Mouse (Mus musculus): ENCODE measurements around the gene Tmem248. TPM values are rescaled to one million over a fixed set of nuclear protein-coding genes. Genes with fewer than 3 reads are reported as not detected.

Tmem248 gene
- total and polyA plus RNA-seq, 3 experiments: 72.1 to 82.9 (median 80.9) TPM

GRCm38 (mm10) chr5:130254164-130255016 is 37.5 kb downstream of the Tmem248 start:
- dilution Hi-C loops (cut with MboI; ENCODE audit: extremely low pct_ligation_motif_present, extremely low pct_unique_long_range_greater_than_20kb, low sequenced_read_pairs) (no loop called here), in situ Hi-C loops (cut with MboI; ENCODE audit: low pct_ligation_motif_present, low pct_unique_long_range_greater_than_20kb, low sequenced_read_pairs) (no loop called here)
- no peaks in the 10 kb centered on the region for H3K9me3 ChIP-seq (replicated peaks; ENCODE audit: low read length)
- H3K36me3 ChIP-seq (replicated peaks in 1 of 2; ENCODE audit: control insufficient read depth in 1 of 2, insufficient read depth in 1 of 2, low read length in 1 of 2): peaks cover 34 to 47% of the 10 kb centered on the region in 2 experiments
- H3K4me1 ChIP-seq (ENCODE audit: control insufficient read depth in 1 of 2, insufficient read depth in 2 of 2): peaks cover 2 to 26% of the 10 kb centered on the region in 2 experiments; a peak in 2 of 4 replicates
- peak overlapping the region; percentile 74 to 94 (median 85) for H3K4me3 ChIP-seq (replicated peaks in 1 of 3; ENCODE audit: low read depth in 2 of 3, low read length in 2 of 3, poor library complexity in 1 of 3)
- peak; percentile 36 for DNase-seq (ENCODE audit: extremely low read depth)
- peak overlapping the region; percentile 69 for H3K9ac ChIP-seq (ENCODE audit: insufficient read depth, low read depth)
- H3K79me2 ChIP-seq (replicated peaks; ENCODE audit: control insufficient read depth, extremely low read depth, insufficient read depth, poor library complexity, severe bottlenecking): peaks cover 40% of the 10 kb centered on the region
- H3K27me3 ChIP-seq (replicated peaks): no peaks in the 10 kb centered on the region
- peak overlapping the region; percentile 73 for H3K4me2 ChIP-seq (ENCODE audit: insufficient read depth, low read depth, poor library complexity, severe bottlenecking)
- peak overlapping the region; percentile 53 for H3K27ac ChIP-seq (ENCODE audit: insufficient read depth, low read depth)
- TF ChIP-seq CTCF (conservative IDR thresholded peaks at IDR 0.05 in 1 of 2, IDR thresholded peaks at IDR 0.05 in 1 of 2; ENCODE audit: low read depth in 2 of 2, low read length in 2 of 2): peak in 1 of 2 experiments; percentile 50; a peak in 2 of 4 replicates
- TF ChIP-seq CHD2 (IDR thresholded peaks at IDR 0.05; ENCODE audit: low read length): no peak

GRCm38 (mm10) chr5:130255017-130255720 is 38.3 kb downstream of the Tmem248 start, which contains the start of the genes Sbds and Tyw1:
Sbds (minus strand) TSS chr5:130255530.
Tyw1 (plus strand) TSS chr5:130255619.
- Histone ChIP-seq H3K4me1 (ENCODE audit: control insufficient read depth in 1 of 2, insufficient read depth in 2 of 2) (peaks cover 2 to 26% of the 10 kb centered on the region in 2 experiments; a peak in 2 of 4 replicates), H3K9me3 (replicated peaks; ENCODE audit: low read length) (no peaks in the 10 kb centered on the region), H3K4me2 (ENCODE audit: insufficient read depth, low read depth, poor library complexity, severe bottlenecking) (peak within 1 kb of the TSS; percentile 99), H3K9ac (ENCODE audit: insufficient read depth, low read depth) (peak within 1 kb of the TSS; percentile 69), H3K79me2 (replicated peaks; ENCODE audit: control insufficient read depth, extremely low read depth, insufficient read depth, poor library complexity, severe bottlenecking) (peaks cover 42% of the 10 kb centered on the region), H3K36me3 (replicated peaks in 1 of 2; ENCODE audit: control insufficient read depth in 1 of 2, insufficient read depth in 1 of 2, low read length in 1 of 2) (peaks cover 27 to 44% of the 10 kb centered on the region in 2 experiments), H3K4me3 (replicated peaks in 1 of 3; ENCODE audit: low read depth in 2 of 3, low read length in 2 of 3, poor library complexity in 1 of 3) (peak within 1 kb of the TSS; percentile 74 to 94 (median 88)), H3K27ac (ENCODE audit: insufficient read depth, low read depth) (peak within 1 kb of the TSS; percentile 53), H3K27me3 (replicated peaks) (no peaks in the 10 kb centered on the region)
- dilution Hi-C loops (cut with MboI; ENCODE audit: extremely low pct_ligation_motif_present, extremely low pct_unique_long_range_greater_than_20kb, low sequenced_read_pairs): no loop called here
- peak; percentile 93 for TF ChIP-seq NRF1 (IDR thresholded peaks at IDR 0.05; ENCODE audit: low read depth, low read length)
- TF ChIP-seq ELF1 (IDR thresholded peaks at IDR 0.05; ENCODE audit: low read depth, low read length): peak; percentile 93
- TF ChIP-seq MEF2A (IDR thresholded peaks at IDR 0.05; ENCODE audit: borderline replicate concordance, low read depth, low read length): peak; percentile 55; the same call in 1 of the 2 replicates
- TF ChIP-seq PAX5 (IDR thresholded peaks at IDR 0.05; ENCODE audit: low read length): no peak
- TF ChIP-seq TBP (conservative IDR thresholded peaks at IDR 0.05; ENCODE audit: low read depth, low read length): no peak; the same call in 1 of the 2 replicates
- peak; percentile 97 for TF ChIP-seq POLR2A (IDR thresholded peaks at IDR 0.05; ENCODE audit: low read depth, low read length)
- peak; percentile 90 for TF ChIP-seq JUND (conservative IDR thresholded peaks at IDR 0.05; ENCODE audit: low read depth, low read length)
- no peak for TF ChIP-seq EP300 (IDR thresholded peaks at IDR 0.05; ENCODE audit: low read length)
- TF ChIP-seq RCOR1 (conservative IDR thresholded peaks at IDR 0.05; ENCODE audit: low read depth, low read length): no peak
- 0 out of 2 replicates have a peak, but pooled peaks have one; percentile 38 for TF ChIP-seq IRF4 (IDR thresholded peaks at IDR 0.05; ENCODE audit: low read depth, low read length)
- TF ChIP-seq NELFE (IDR thresholded peaks at IDR 0.05; ENCODE audit: low read depth, low read length): peak; percentile 94
- peak; percentile 90 for TF ChIP-seq ZMIZ1 (IDR thresholded peaks at IDR 0.05; ENCODE audit: low read depth, low read length)
- no peak for TF ChIP-seq CTCF (conservative IDR thresholded peaks at IDR 0.05 in 1 of 2, IDR thresholded peaks at IDR 0.05 in 1 of 2; ENCODE audit: low read depth in 2 of 2, low read length in 2 of 2)
- TF ChIP-seq TCF12 (IDR thresholded peaks at IDR 0.05; ENCODE audit: low read depth, low read length): peak; percentile 66; the same call in 1 of the 2 replicates
- peak; percentile 83; the same call in 1 of the 2 replicates for TF ChIP-seq POLR2AphosphoS2 (IDR thresholded peaks at IDR 0.05; ENCODE audit: low read depth, low read length)
- TF ChIP-seq MAFK (IDR thresholded peaks at IDR 0.05; ENCODE audit: insufficient replicate concordance, low read length): no peak
- TF ChIP-seq BHLHE40 (IDR thresholded peaks at IDR 0.05; ENCODE audit: low read depth, low read length): peak; percentile 66
- TF ChIP-seq KAT2A (IDR thresholded peaks at IDR 0.05; ENCODE audit: insufficient replicate concordance, low read length): peak; percentile 67; the same call in 1 of the 2 replicates
- peak; percentile 97 for TF ChIP-seq SIN3A (IDR thresholded peaks at IDR 0.05; ENCODE audit: low read length)
- TF ChIP-seq ETS1 (conservative IDR thresholded peaks at IDR 0.05; ENCODE audit: low read depth, low read length): no peak
- peak; percentile 83; the same call in 1 of the 2 replicates for TF ChIP-seq MXI1 (IDR thresholded peaks at IDR 0.05; ENCODE audit: low read depth, low read length)
- TF ChIP-seq HCFC1 (IDR thresholded peaks at IDR 0.05; ENCODE audit: low read depth, low read length): peak; percentile 86
- TF ChIP-seq MAX (IDR thresholded peaks at IDR 0.05; ENCODE audit: low read length): peak; percentile 66; the same call in 1 of the 2 replicates
- TF ChIP-seq E2F4 (IDR thresholded peaks at IDR 0.05; ENCODE audit: insufficient replicate concordance, low read depth, low read length): 0 out of 2 replicates have a peak, but pooled peaks have one; percentile 72
- no peak; the same call in 1 of the 2 replicates for TF ChIP-seq GABPA (IDR thresholded peaks at IDR 0.05; ENCODE audit: insufficient replicate concordance, low read depth, low read length)
- peak; percentile 81 for TF ChIP-seq JUN (IDR thresholded peaks at IDR 0.05; ENCODE audit: insufficient read depth, low read depth, low read length)
- in situ Hi-C loops (cut with MboI; ENCODE audit: low pct_ligation_motif_present, low pct_unique_long_range_greater_than_20kb, low sequenced_read_pairs): no loop called here
- peak; percentile 100 for DNase-seq (ENCODE audit: extremely low read depth)

Data from CH12.LX (cell line).